18 mouse cellular contexts compared by ENCODE assay signal in the genomic region with DNA sequence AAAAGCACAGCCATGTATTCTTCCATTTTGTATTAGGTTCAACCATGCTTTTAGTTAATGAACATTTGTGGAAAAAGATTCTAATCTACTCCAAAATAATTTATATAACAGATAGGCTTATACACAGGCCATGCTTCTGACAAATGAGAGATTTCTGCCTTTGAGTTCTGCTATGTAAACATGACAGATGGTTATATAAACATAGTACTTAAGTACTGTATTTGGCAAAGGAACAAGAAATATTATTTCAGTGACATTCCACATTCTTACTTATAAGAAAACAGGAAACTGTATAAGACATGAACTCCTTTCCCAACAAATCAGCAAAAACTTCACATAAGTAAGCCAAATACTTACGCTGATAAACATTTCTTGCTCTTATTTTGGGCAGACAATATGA.
DNase-seq lines count a peak whose midpoint lies in the region; ATAC-seq and TF ChIP-seq lines count a peak whose summit lies in the region.
"Had no signal": no experiment of that assay in that cellular context is flagged by ENCODE, and none has a peak within 500 bp of the region (broad histone marks: within the 10 kb centered on the region; RNA-seq: fewer than 3 reads in every experiment).

No protein-coding gene starts in this region.

- ATAC-seq in intestine, embryonic 16.5 days = peak; percentile 40; the same call in 1 of the 2 replicates
- ATAC-seq in intestine, postnatal 0 days = no peak
- peak; percentile 89 for ATAC-seq in lung, embryonic 14.5 days (ENCODE audit: insufficient read depth)
- ATAC-seq in stomach, embryonic 14.5 days (ENCODE audit: insufficient number of reproducible peaks, insufficient read depth, low FRiP score, low read depth) = peak; percentile 72; the same call in 1 of the 2 replicates
- no peak for ATAC-seq in stomach, postnatal 0 days (ENCODE audit: low FRiP score, low TSS enrichment)
- ATAC-seq: forebrain, postnatal 0 days had no signal

- H3K4me2 ChIP-seq in intestine, embryonic 16.5 days (ENCODE audit: low read depth, low read length) = no peak overlapping the region
- H3K4me2 ChIP-seq in intestine, postnatal 0 days (replicated peaks; ENCODE audit: low read depth) = no peak overlapping the region
- H3K4me2 ChIP-seq in lung, embryonic 14.5 days = no peak overlapping the region
- H3K4me2 ChIP-seq in stomach, embryonic 14.5 days (replicated peaks; ENCODE audit: low read depth, low read length) = no peak overlapping the region
- H3K4me2 ChIP-seq in stomach, postnatal 0 days (replicated peaks; ENCODE audit: low read depth) = no peak overlapping the region
- H3K4me2 ChIP-seq: heart, embryonic 11.5 days; heart, embryonic 15.5 days; hindbrain, embryonic 13.5 days had no signal

- WGBS in intestine, embryonic 16.5 days = 53% methylated on average over 1 of the region's 1 CpGs
- WGBS in intestine, postnatal 0 days = 70% methylated on average over 1 of the region's 1 CpGs
- 29% methylated on average over 1 of the region's 1 CpGs for WGBS in lung, embryonic 14.5 days
- 38% methylated on average over 1 of the region's 1 CpGs for WGBS in stomach, embryonic 14.5 days
- 50% methylated on average over 1 of the region's 1 CpGs for WGBS in stomach, postnatal 0 days

- no peak for TF ChIP-seq EP300 in stomach, postnatal 0 days (optimal IDR thresholded peaks at IDR 0.05)

- no peak overlapping the region for H3K27ac ChIP-seq in intestine, embryonic 16.5 days (ENCODE audit: low read length)
- no peak overlapping the region for H3K27ac ChIP-seq in intestine, postnatal 0 days (ENCODE audit: low read depth, low read length)
- peak overlapping the region; percentile 58; the same call in 1 of the 2 replicates for H3K27ac ChIP-seq in lung, embryonic 14.5 days (ENCODE audit: low read depth)
- peak overlapping the region; percentile 58; the same call in 1 of the 2 replicates for H3K27ac ChIP-seq in stomach, embryonic 14.5 days (ENCODE audit: low read length)
- no peak overlapping the region for H3K27ac ChIP-seq in stomach, postnatal 0 days (replicated peaks)
- H3K27ac ChIP-seq: heart, adult 2 months; heart, embryonic 15.5 days; hindbrain, embryonic 13.5 days had no signal

- H3K4me3 ChIP-seq in intestine, embryonic 16.5 days (ENCODE audit: low read length) = no peak overlapping the region
- no peak overlapping the region for H3K4me3 ChIP-seq in intestine, postnatal 0 days (ENCODE audit: low read depth, low read length)
- H3K4me3 ChIP-seq in lung, embryonic 14.5 days (ENCODE audit: low read depth, low read length) = no peak overlapping the region
- H3K4me3 ChIP-seq in stomach, embryonic 14.5 days (ENCODE audit: low read depth, low read length) = no peak overlapping the region
- no peak overlapping the region for H3K4me3 ChIP-seq in stomach, postnatal 0 days (ENCODE audit: low read depth, low read length)
- H3K4me3 ChIP-seq: heart, adult 2 months; heart, embryonic 15.5 days; hindbrain, embryonic 13.5 days had no signal

- no peaks in the 10 kb centered on the region for H3K27me3 ChIP-seq in intestine, embryonic 16.5 days (replicated peaks; ENCODE audit: control insufficient read depth, insufficient read depth, low read length)
- H3K27me3 ChIP-seq in intestine, postnatal 0 days (replicated peaks; ENCODE audit: control insufficient read depth, insufficient read depth, low read length) = no peaks in the 10 kb centered on the region
- no peaks in the 10 kb centered on the region for H3K27me3 ChIP-seq in lung, embryonic 14.5 days (ENCODE audit: insufficient read depth, low read length)
- H3K27me3 ChIP-seq in stomach, embryonic 14.5 days (ENCODE audit: control insufficient read depth, insufficient read depth, low read length) = no peaks in the 10 kb centered on the region
- H3K27me3 ChIP-seq in stomach, postnatal 0 days (ENCODE audit: control insufficient read depth, insufficient read depth, low read length) = no peaks in the 10 kb centered on the region
- H3K27me3 ChIP-seq: heart, embryonic 15.5 days; hindbrain, embryonic 13.5 days had no signal

- no peaks in the 10 kb centered on the region for H3K4me1 ChIP-seq in intestine, embryonic 16.5 days (ENCODE audit: control insufficient read depth, insufficient read depth, low read length)
- no peaks in the 10 kb centered on the region for H3K4me1 ChIP-seq in intestine, postnatal 0 days (replicated peaks; ENCODE audit: control insufficient read depth, insufficient read depth, low read length)
- no peaks in the 10 kb centered on the region for H3K4me1 ChIP-seq in lung, embryonic 14.5 days (ENCODE audit: insufficient read depth)
- no peaks in the 10 kb centered on the region for H3K4me1 ChIP-seq in stomach, embryonic 14.5 days (ENCODE audit: control insufficient read depth, insufficient read depth, low read length)
- no peaks in the 10 kb centered on the region for H3K4me1 ChIP-seq in stomach, postnatal 0 days (replicated peaks; ENCODE audit: control insufficient read depth, insufficient read depth)
- H3K4me1 ChIP-seq: heart, embryonic 15.5 days; hindbrain, embryonic 13.5 days had no signal

- no peak overlapping the region for H3K9ac ChIP-seq in intestine, embryonic 16.5 days (ENCODE audit: low read depth, low read length)
- H3K9ac ChIP-seq in intestine, postnatal 0 days (ENCODE audit: low read depth, low read length) = no peak overlapping the region
- no peak overlapping the region for H3K9ac ChIP-seq in lung, embryonic 14.5 days
- no peak overlapping the region for H3K9ac ChIP-seq in stomach, embryonic 14.5 days (replicated peaks; ENCODE audit: low read depth, low read length)
- H3K9ac ChIP-seq in stomach, postnatal 0 days (ENCODE audit: low read length) = no peak overlapping the region
- H3K9ac ChIP-seq: forebrain, postnatal 0 days; heart, embryonic 15.5 days; hindbrain, embryonic 13.5 days had no signal

- peak; percentile 73 for DNase-seq in lung, embryonic 14.5 days
- DNase-seq in lung, postnatal 10 days = no peak
- DNase-seq in stomach, postnatal 0 days (ENCODE audit: low spot score) = no peak
- no peak for DNase-seq in retina, postnatal 1 day
- DNase-seq: adrenal gland, adult 2 months; adrenal gland, postnatal 25 days; cerebellum, adult 2 months; cerebellum, postnatal 10 days; forebrain, postnatal 0 days; gastrocnemius, postnatal 14 days; heart, adult 2 months; heart, postnatal 14 days had no signal

- no peak for TF ChIP-seq CTCF in intestine, postnatal 0 days (IDR thresholded peaks at IDR 0.05; ENCODE audit: low read depth)
- no peak for TF ChIP-seq CTCF in lung, embryonic 14.5 days (IDR thresholded peaks at IDR 0.05; ENCODE audit: low read depth)
- TF ChIP-seq CTCF in stomach, postnatal 0 days (IDR thresholded peaks at IDR 0.05; ENCODE audit: low read depth) = no peak

- H3K36me3 ChIP-seq in intestine, embryonic 16.5 days (ENCODE audit: control insufficient read depth, insufficient read depth, low read length) = no peaks in the 10 kb centered on the region
- H3K36me3 ChIP-seq in intestine, postnatal 0 days (ENCODE audit: control insufficient read depth, insufficient read depth) = no peaks in the 10 kb centered on the region
- no peaks in the 10 kb centered on the region for H3K36me3 ChIP-seq in lung, embryonic 14.5 days (ENCODE audit: insufficient read depth)
- no peaks in the 10 kb centered on the region for H3K36me3 ChIP-seq in stomach, embryonic 14.5 days (ENCODE audit: control insufficient read depth, insufficient read depth, low read length)
- H3K36me3 ChIP-seq in stomach, postnatal 0 days (ENCODE audit: control insufficient read depth, insufficient read depth, low read length) = no peaks in the 10 kb centered on the region
- H3K36me3 ChIP-seq: heart, embryonic 15.5 days; hindbrain, embryonic 13.5 days had no signal

- no peaks in the 10 kb centered on the region for H3K9me3 ChIP-seq in intestine, embryonic 16.5 days (ENCODE audit: control insufficient read depth, low read length)
- H3K9me3 ChIP-seq in intestine, postnatal 0 days (ENCODE audit: control insufficient read depth) = no peaks in the 10 kb centered on the region
- no peaks in the 10 kb centered on the region for H3K9me3 ChIP-seq in lung, embryonic 14.5 days (ENCODE audit: low read depth, low read length)
- H3K9me3 ChIP-seq in stomach, embryonic 14.5 days (ENCODE audit: control insufficient read depth, low read depth, low read length) = no peaks in the 10 kb centered on the region
- no peaks in the 10 kb centered on the region for H3K9me3 ChIP-seq in stomach, postnatal 0 days (ENCODE audit: control insufficient read depth, low read length)
- H3K9me3 ChIP-seq: heart, embryonic 15.5 days; hindbrain, embryonic 13.5 days had no signal

Comparison
In these comparisons a context has a peak if more than half of its experiments do, and no peak if none do; other contexts are left out.
1. ATAC-seq: peak in intestine, embryonic 16.5 days (single experiment), lung, embryonic 14.5 days (single experiment) and stomach, embryonic 14.5 days (single experiment); none in intestine, postnatal 0 days (single experiment) and stomach, postnatal 0 days (single experiment).
2. H3K27ac ChIP-seq: peak in lung, embryonic 14.5 days (single experiment) and stomach, embryonic 14.5 days (single experiment); none in intestine, embryonic 16.5 days (single experiment), intestine, postnatal 0 days (single experiment) and stomach, postnatal 0 days (single experiment).